Mouse (Mus musculus) megakaryocyte, embryonic 14.5 days (primary cell): ENCODE measurements around the gene Ugp2. TPM values are rescaled to one million over a fixed set of nuclear protein-coding genes. Genes with fewer than 3 reads are reported as not detected.

ENCODE experiments used
- H3K27me3 ChIP-seq: replicated peaks from 2 replicates; pipeline ENCODE3; 2012; ENCODE audit warnings: inconsistent platforms
- H3K36me3 ChIP-seq: replicated peaks from 2 replicates; pipeline ENCODE3; 2012; ENCODE audit warnings: low read length, inconsistent platforms, mixed read lengths
- H3K4me1 ChIP-seq: 2 replicates; pipeline ENCODE4 v1.6.1; 2012; ENCODE audit warnings: inconsistent platforms
- H3K4me3 ChIP-seq: replicated peaks from 2 replicates; pipeline ENCODE3; 2012; ENCODE audit warnings: moderate library complexity, mild to moderate bottlenecking, inconsistent platforms
- H3K9me3 ChIP-seq: 2 replicates; pipeline ENCODE4 v1.6.1; 2012; ENCODE audit warnings: inconsistent platforms
- FLI1 ChIP-seq: IDR thresholded peaks from 2 replicates; pipeline ENCODE4 v1.6.1; 2012; ENCODE audit warnings: low read length, inconsistent platforms, mixed read lengths
- GATA1 ChIP-seq: IDR thresholded peaks from 3 replicates; pipeline ENCODE4 v1.6.1; 2012; ENCODE audit warnings: mixed read lengths, low read length, inconsistent platforms, borderline replicate concordance
- polyA plus RNA-seq: library from polyadenylated mRNA; stranded (reverse); fragments of >175 nt; gene quantifications from 2 replicates; pipeline ENCODE4 v1.2.3, GENCODE M21; 2012; ENCODE audit warnings: low replicate concordance; ENCODE audit not compliant: insufficient read depth

Ugp2 gene
- polyA plus RNA-seq, 1 experiment, result 7.8 TPM

- no peak for TF ChIP-seq FLI1
- TF ChIP-seq GATA1, result no peak
- Histone ChIP-seq H3K4me3 (no peak overlapping the region), H3K9me3 (no peaks in the 10 kb centered on the region)
These were observed 3.1 kb upstream of the Ugp2 start for GRCm38 (mm10) chr11:21374096-21374495.

DNA sequence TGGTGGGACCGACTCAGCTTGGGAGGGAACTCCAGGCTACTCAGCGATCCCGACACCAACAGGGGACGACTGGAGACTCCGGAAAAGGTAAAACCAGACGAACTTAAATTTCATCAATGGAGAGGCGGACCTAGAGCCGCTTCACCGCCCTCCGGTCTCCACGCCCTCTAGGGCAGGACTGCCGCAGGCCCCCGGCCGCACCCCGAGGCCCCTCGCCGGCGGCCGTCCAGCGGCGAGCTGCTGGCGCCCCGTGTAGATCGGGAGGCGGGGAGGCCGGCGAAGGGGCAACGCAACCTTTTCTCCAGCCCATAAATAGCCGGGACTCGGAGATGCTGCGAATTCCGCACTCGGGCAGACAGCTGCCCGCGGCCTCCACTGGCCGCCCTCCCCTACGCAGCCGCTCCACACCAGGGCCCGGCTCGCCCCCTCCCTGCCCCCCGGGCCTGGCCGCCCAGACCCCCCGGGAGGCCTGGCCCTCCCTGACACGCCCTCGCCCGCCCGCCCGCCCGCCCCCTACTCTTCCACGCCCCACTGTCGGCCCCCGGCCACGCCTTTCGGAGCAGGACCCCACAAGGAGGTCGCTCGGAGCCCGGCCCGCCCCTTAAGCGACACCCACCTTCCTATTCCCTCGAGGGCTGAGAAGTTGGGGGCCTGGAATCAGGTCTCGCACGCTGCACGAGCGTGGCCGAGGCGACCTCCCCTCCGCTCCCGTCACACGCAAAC, 441 bp downstream of the Ugp2 start:
- peaks cover 13% of the 10 kb centered on the region for H3K36me3 ChIP-seq
- H3K9me3 ChIP-seq, result no peaks in the 10 kb centered on the region
- peak overlapping the region; percentile 99 for H3K4me3 ChIP-seq
- TF ChIP-seq GATA1 (no peak), FLI1 (no peak)
- H3K4me1 ChIP-seq, result peaks cover 31% of the 10 kb centered on the region
- no peaks in the 10 kb centered on the region for H3K27me3 ChIP-seq

More at GRCm38 (mm10) chr11:21374096-21374495, 3.1 kb upstream of the Ugp2 start:
- Histone ChIP-seq H3K36me3 (no peaks in the 10 kb centered on the region), H3K27me3 (no peaks in the 10 kb centered on the region), H3K4me1 (peaks cover 24% of the 10 kb centered on the region)

DNA sequence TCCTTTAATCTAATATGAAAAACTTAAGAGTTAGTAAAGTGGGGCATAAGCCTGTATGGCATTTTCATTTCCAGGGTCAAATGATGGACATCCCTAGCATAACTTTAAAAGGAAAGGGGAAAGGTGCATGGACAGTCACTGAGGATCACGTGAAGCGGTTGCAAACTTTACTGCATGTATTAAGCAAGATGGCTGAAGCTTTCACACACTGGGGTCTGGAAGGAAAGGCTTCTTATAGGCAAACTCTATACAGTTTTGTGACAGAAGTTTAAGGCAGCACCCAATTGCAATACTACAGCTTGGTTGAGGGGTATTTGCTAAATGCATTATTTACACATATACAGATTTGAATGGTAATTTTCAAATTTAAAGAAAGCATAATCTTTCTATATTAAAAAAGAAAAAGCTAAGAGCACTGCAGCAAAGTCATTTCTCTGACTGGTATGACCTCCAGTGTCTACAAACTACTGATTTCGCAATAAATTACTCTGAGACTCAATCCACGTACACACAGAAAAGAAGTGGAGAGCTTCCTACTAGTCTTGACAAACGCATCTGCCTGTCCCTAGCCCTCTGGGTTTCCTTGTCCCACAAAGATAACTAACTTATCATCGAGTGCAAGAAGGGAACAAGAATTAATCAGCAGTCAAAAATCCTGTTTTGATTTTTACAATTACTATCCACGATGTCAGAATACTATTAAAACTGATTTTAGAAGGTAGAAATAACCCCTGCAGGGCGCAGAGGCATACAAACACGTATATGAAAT, 1.6 kb downstream of the Ugp2 start:
- no peak for TF ChIP-seq FLI1
- TF ChIP-seq GATA1, result no peak

DNA sequence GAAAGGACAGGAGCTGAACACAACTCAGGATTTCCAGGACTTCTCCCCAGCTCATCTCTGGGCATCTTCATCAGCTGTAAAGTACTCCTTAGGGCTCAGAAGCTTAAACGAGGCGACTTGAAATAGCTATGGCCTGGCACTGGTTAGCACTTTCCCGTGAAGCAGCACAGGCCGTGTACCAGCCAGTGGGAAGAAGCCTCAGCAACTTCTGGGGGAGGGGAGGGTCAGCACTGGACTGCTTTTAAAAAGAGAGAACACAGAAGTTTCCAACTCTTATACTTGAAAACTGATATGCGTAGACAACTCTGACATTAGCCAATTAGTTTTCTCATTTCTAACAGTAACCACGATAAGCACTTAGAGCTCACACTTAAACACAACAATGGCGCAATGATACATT, 2.5 kb downstream of the Ugp2 start:
- no peaks in the 10 kb centered on the region for H3K27me3 ChIP-seq
- no peak for TF ChIP-seq GATA1
- no peak for TF ChIP-seq FLI1
- no peaks in the 10 kb centered on the region for H3K9me3 ChIP-seq
- peaks cover 24% of the 10 kb centered on the region for H3K4me1 ChIP-seq
- peak overlapping the region; percentile 8 for H3K4me3 ChIP-seq
- peaks cover 20% of the 10 kb centered on the region for H3K36me3 ChIP-seq

More for the DNA sequence above, 1.6 kb downstream of the Ugp2 start:
- H3K36me3 ChIP-seq, result peaks cover 13% of the 10 kb centered on the region
- H3K9me3 ChIP-seq, result no peaks in the 10 kb centered on the region
- H3K27me3 ChIP-seq, result no peaks in the 10 kb centered on the region
- peak overlapping the region; percentile 99 for H3K4me3 ChIP-seq
- peaks cover 28% of the 10 kb centered on the region for H3K4me1 ChIP-seq

GRCm38 (mm10) chr11:21363144-21363940, 7.7 kb downstream of the Ugp2 start:
- no peaks in the 10 kb centered on the region; the same call in 1 of the 2 replicates for H3K4me1 ChIP-seq
- H3K27me3 ChIP-seq, result no peaks in the 10 kb centered on the region
- no peak overlapping the region for H3K4me3 ChIP-seq
- TF ChIP-seq GATA1 (no peak), FLI1 (no peak)
- H3K36me3 ChIP-seq, result peaks cover 23% of the 10 kb centered on the region
- H3K9me3 ChIP-seq, result peaks cover 2% of the 10 kb centered on the region; the same call in 1 of the 2 replicates

GRCm38 (mm10) chr11:21351296-21351695, 19.7 kb downstream of the Ugp2 start:
- no peaks in the 10 kb centered on the region for H3K9me3 ChIP-seq
- H3K4me3 ChIP-seq, result no peak overlapping the region
- H3K36me3 ChIP-seq, result peaks cover 66% of the 10 kb centered on the region
- TF ChIP-seq GATA1 (no peak), FLI1 (no peak)
- no peaks in the 10 kb centered on the region for H3K27me3 ChIP-seq
- no peaks in the 10 kb centered on the region for H3K4me1 ChIP-seq

DNA sequence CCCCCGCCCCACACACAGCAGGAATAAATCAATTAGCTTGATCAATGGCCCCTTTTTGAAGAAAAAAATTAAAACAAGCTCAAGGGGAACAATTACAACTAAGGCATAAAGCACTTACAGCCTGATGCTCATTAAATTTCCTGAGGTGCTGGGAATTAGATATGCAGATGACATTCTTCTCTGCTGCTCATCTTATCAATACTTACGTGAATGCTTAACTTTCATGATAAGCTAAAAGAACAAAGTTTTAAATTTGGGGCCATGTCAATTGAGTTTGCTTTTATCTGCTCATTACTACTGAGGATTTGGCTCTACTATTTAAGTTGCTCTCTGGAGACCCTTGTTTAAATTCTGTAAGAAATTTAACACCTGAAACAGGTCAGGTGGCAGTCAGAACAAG, 22.1 kb downstream of the Ugp2 start:
- H3K4me1 ChIP-seq, result no peaks in the 10 kb centered on the region
- H3K27me3 ChIP-seq, result no peaks in the 10 kb centered on the region
- H3K9me3 ChIP-seq, result no peaks in the 10 kb centered on the region
- H3K4me3 ChIP-seq, result no peak overlapping the region
- peaks cover 71% of the 10 kb centered on the region for H3K36me3 ChIP-seq
- no peak for TF ChIP-seq GATA1
- TF ChIP-seq FLI1, result no peak

- no peak overlapping the region for H3K4me3 ChIP-seq
- no peaks in the 10 kb centered on the region for H3K9me3 ChIP-seq
- no peaks in the 10 kb centered on the region for H3K27me3 ChIP-seq
- H3K36me3 ChIP-seq, result peaks cover 61% of the 10 kb centered on the region
- TF ChIP-seq GATA1 (no peak), FLI1 (no peak)
- peaks cover 5% of the 10 kb centered on the region; the same call in 1 of the 2 replicates for H3K4me1 ChIP-seq
These were observed 25.0 kb downstream of the Ugp2 start for GRCm38 (mm10) chr11:21346020-21346419.

DNA sequence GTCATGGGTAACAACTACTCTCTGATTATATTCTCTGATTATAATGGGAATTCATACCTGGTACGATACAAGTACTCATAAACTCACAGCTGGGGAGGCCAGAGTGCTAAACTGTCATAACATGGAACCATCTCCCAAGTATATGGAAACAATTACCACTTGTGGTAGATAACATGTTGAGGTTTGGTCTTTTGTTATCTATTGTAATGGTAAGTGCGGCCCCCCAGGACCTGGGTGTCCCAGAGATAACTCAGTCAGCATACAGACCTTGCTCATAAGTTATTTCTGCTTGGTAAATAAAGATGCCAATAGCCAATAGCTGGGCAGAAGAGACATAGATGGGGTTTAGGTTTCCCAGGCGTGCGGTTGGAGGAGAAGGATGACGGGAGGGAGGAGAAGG, 27.5 kb downstream of the Ugp2 start:
- TF ChIP-seq FLI1 (no peak), GATA1 (no peak)
- Histone ChIP-seq H3K36me3 (peaks cover 58% of the 10 kb centered on the region), H3K4me1 (peaks cover 5% of the 10 kb centered on the region; the same call in 1 of the 2 replicates), H3K27me3 (no peaks in the 10 kb centered on the region), H3K9me3 (no peaks in the 10 kb centered on the region), H3K4me3 (no peak overlapping the region)
